Mouse (Mus musculus) adipose tissue, adult 10 weeks (tissue): ENCODE data around the gene Map1lc3b. TPM values are rescaled to one million over a fixed set of nuclear protein-coding genes. Genes with fewer than 3 reads are reported as not detected.

Experiments used
- polyA plus RNA-seq: library from polyadenylated mRNA; stranded (reverse); fragments of 350-450 nt; fragmentation: Illumina TruSeq; extraction: RNeasy Lipid Tissue Mini Kit (QIAGEN cat#74804); gene quantifications from one replicate; pipeline ENCODE4 v1.2.3, GENCODE M21; 2014; ENCODE audit warnings: low read depth, low replicate concordance

Gene Map1lc3b
- polyA plus RNA-seq, result 181 TPM

GRCm38 (mm10) chr8:121590203-121591177 lies at the start of gene Map1lc3b:
TSS of gene Map1lc3b (plus strand) at chr8:121590361.

GRCm38 (mm10) chr8:121544276-121544785 lies 45.8 kb upstream of the Map1lc3b start, which contains the start of gene 1700018B08Rik:
TSS of gene 1700018B08Rik (minus strand) at chr8:121544320.

GRCm38 (mm10) chr8:121578676-121579451 lies 11.3 kb upstream of the Map1lc3b start, which contains the start of gene Fbxo31:
TSS of gene Fbxo31 (minus strand) at chr8:121578806.

Other genes starting within 250 kb of the Map1lc3b start
- 5.3 TPM for gene 1700018B08Rik, start 46.0 kb upstream of the Map1lc3b start, polyA plus RNA-seq
- gene Fbxo31, start 11.6 kb upstream of the Map1lc3b start, polyA plus RNA-seq, result 18.7 TPM
- gene Zcchc14, start 62.5 kb downstream of the Map1lc3b start, polyA plus RNA-seq, result 19.7 TPM
- 0.07 TPM for gene Jph3, start 139.3 kb downstream of the Map1lc3b start, polyA plus RNA-seq
- gene Klhdc4, start 239.2 kb downstream of the Map1lc3b start, polyA plus RNA-seq, result 22.0 TPM